Mouse (Mus musculus) midbrain, embryonic 11.5 days (tissue): ENCODE results near the gene Zbtb16. TPM values are rescaled to one million over a fixed set of nuclear protein-coding genes. Genes with fewer than 3 reads are reported as not detected.
A peak's percentile ranks its signal among the peaks of the same experiment; 100 is the strongest.

ENCODE experiments used
- ATAC-seq: fragments of 200-750 bp; cut with Nextera tagmentation; 2 replicates; pipeline ENCODE4 v1.8.0; 2017; ENCODE audit warnings: moderate TSS enrichment, moderate library complexity; ENCODE audit not compliant: low FRiP score
- DNase-seq: peaks from one replicate; pipeline ENCODE4 v3.0.0; 2015; ENCODE audit warnings: low spot score; ENCODE audit errors: missing footprints
- H3K27ac ChIP-seq: fragments of 300-500 bp; sonication (generic); 2 replicates; pipeline ENCODE4 v1.5.1; 2014; ENCODE audit warnings: low read depth, low read length
- H3K27me3 ChIP-seq: fragments of 300-500 bp; sonication (generic); 2 replicates; pipeline ENCODE4 v1.6.1; 2014; ENCODE audit warnings: mild to moderate bottlenecking, low read length, moderate library complexity, mixed read lengths; ENCODE audit not compliant: control insufficient read depth, insufficient read depth
- H3K36me3 ChIP-seq: fragments of 300-500 bp; sonication (generic); 2 replicates; pipeline ENCODE4 v1.6.1; 2014; ENCODE audit warnings: mild to moderate bottlenecking, low read length, moderate library complexity, mixed read lengths; ENCODE audit not compliant: control insufficient read depth, insufficient read depth
- H3K4me1 ChIP-seq: fragments of 300-500 bp; sonication (generic); 2 replicates; pipeline ENCODE4 v1.6.1; 2014; ENCODE audit warnings: low read length; ENCODE audit not compliant: control insufficient read depth, insufficient read depth
- H3K4me2 ChIP-seq: fragments of 300-500 bp; sonication (generic); 2 replicates; pipeline ENCODE4 v1.6.1; 2014; ENCODE audit warnings: mild to moderate bottlenecking, moderate library complexity
- H3K4me3 ChIP-seq: fragments of 300-500 bp; sonication (generic); 2 replicates; pipeline ENCODE4 v1.5.1; 2014; ENCODE audit warnings: low read depth, low read length
- H3K9ac ChIP-seq: fragments of 300-500 bp; sonication (generic); 2 replicates; pipeline ENCODE4 v1.6.1; 2014; ENCODE audit warnings: low read length
- H3K9me3 ChIP-seq: fragments of 300-500 bp; sonication (generic); 2 replicates; pipeline ENCODE4 v1.6.1; 2016; ENCODE audit warnings: low read length; ENCODE audit not compliant: control insufficient read depth
- WGBS: fragments of 180-500 bp; shearing (Covaris S2); extraction: QIAGEN DNeasy Blood & Tissue Kit; methylation state at CpG from one replicate; pipeline ENCODE4 v1.1.7; 2014; 5-methylcytosine and 5-hydroxymethylcytosine counted together
- polyA plus RNA-seq: library from polyadenylated mRNA; unstranded; fragments of >200 nt; fragmentation: Nextera tagmentation; extraction: Ambion mirVana; gene quantifications from 2 replicates; pipeline ENCODE4 v1.2.1, GENCODE M21; 2014

Zbtb16 gene
- polyA plus RNA-seq, 1 experiment from 2014 or later: 15.0 TPM

- Histone ChIP-seq H3K36me3 (no peaks in the 10 kb centered on the region), H3K4me1 (peaks cover 46% of the 10 kb centered on the region), H3K4me2 (no peak overlapping the region), H3K9ac (no peak overlapping the region), H3K9me3 (no peaks in the 10 kb centered on the region), H3K27me3 (no peaks in the 10 kb centered on the region), H3K4me3 (no peak overlapping the region), H3K27ac (no peak overlapping the region)
- ATAC-seq (no peak), DNase-seq (peak; percentile 90)
- 76% methylated on average over 9 of the region's 9 CpGs for WGBS
These were observed 14.6 kb downstream of the Zbtb16 start for GRCm38 (mm10) chr9:48821431-48821830.

- H3K9ac ChIP-seq: no peak overlapping the region
- DNase-seq (no peak), ATAC-seq (no peak)
- H3K27ac ChIP-seq: no peak overlapping the region
- WGBS: 48% methylated on average over 3 of the region's 3 CpGs
- H3K4me3 ChIP-seq: no peak overlapping the region
- no peaks in the 10 kb centered on the region for H3K9me3 ChIP-seq
- H3K4me2 ChIP-seq: no peak overlapping the region
- no peaks in the 10 kb centered on the region for H3K36me3 ChIP-seq
- H3K4me1 ChIP-seq: peaks cover 46% of the 10 kb centered on the region
- no peaks in the 10 kb centered on the region for H3K27me3 ChIP-seq
These were observed 15.2 kb downstream of the Zbtb16 start for GRCm38 (mm10) chr9:48820791-48821190.

- H3K4me3 ChIP-seq: no peak overlapping the region
- no peak for ATAC-seq
- no peak overlapping the region for H3K4me2 ChIP-seq
- no peak overlapping the region for H3K9ac ChIP-seq
- H3K9me3 ChIP-seq: no peaks in the 10 kb centered on the region
- DNase-seq: no peak
- 93% methylated on average over 10 of the region's 10 CpGs for WGBS
- H3K27me3 ChIP-seq: no peaks in the 10 kb centered on the region
- no peak overlapping the region for H3K27ac ChIP-seq
- H3K36me3 ChIP-seq: no peaks in the 10 kb centered on the region
- H3K4me1 ChIP-seq: peaks cover 41% of the 10 kb centered on the region
These were observed 16.3 kb downstream of the Zbtb16 start for GRCm38 (mm10) chr9:48819695-48820094.

- no peak overlapping the region for H3K27ac ChIP-seq
- no peaks in the 10 kb centered on the region for H3K27me3 ChIP-seq
- WGBS: 79% methylated on average over 3 of the region's 3 CpGs
- DNase-seq (no peak), ATAC-seq (no peak)
- H3K4me3 ChIP-seq: no peak overlapping the region
- no peaks in the 10 kb centered on the region for H3K36me3 ChIP-seq
- peaks cover 35% of the 10 kb centered on the region for H3K4me1 ChIP-seq
- H3K9me3 ChIP-seq: no peaks in the 10 kb centered on the region
- no peak overlapping the region for H3K9ac ChIP-seq
- no peak overlapping the region for H3K4me2 ChIP-seq
These were observed 16.9 kb downstream of the Zbtb16 start for GRCm38 (mm10) chr9:48819137-48819536.

GRCm38 (mm10) chr9:48817907-48818306 lies 18.1 kb downstream of the Zbtb16 start:
- H3K27ac ChIP-seq: no peak overlapping the region
- H3K36me3 ChIP-seq: no peaks in the 10 kb centered on the region
- peaks cover 24% of the 10 kb centered on the region for H3K4me1 ChIP-seq
- ATAC-seq (no peak), DNase-seq (no peak)
- H3K9me3 ChIP-seq: no peaks in the 10 kb centered on the region
- 88% methylated on average over 4 of the region's 4 CpGs for WGBS
- no peak overlapping the region for H3K4me3 ChIP-seq
- H3K9ac ChIP-seq: no peak overlapping the region
- no peaks in the 10 kb centered on the region for H3K27me3 ChIP-seq
- no peak overlapping the region for H3K4me2 ChIP-seq

DNA sequence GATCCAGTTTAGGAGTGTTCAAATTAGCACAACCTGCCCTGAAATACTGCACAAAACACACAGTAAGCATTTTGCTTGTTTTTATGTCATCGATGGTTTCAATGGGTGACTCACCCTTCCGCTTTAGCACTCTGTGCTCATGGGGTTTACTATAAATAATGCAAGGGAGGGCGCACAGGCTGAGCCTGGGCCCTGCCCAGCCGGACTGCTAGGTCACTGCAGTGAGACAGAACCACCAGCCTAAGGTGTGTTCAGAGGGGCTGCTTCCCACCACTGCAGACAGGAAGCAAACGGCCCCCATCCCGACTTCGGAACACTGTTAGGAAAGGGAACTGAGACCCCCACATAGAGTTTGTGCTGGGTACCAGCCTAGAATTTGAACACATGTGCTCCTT lies 18.6 kb downstream of the Zbtb16 start:
- 90% methylated on average over 7 of the region's 7 CpGs for WGBS
- H3K27ac ChIP-seq: no peak overlapping the region
- DNase-seq (no peak), ATAC-seq (no peak)
- H3K4me2 ChIP-seq: no peak overlapping the region
- H3K9ac ChIP-seq: no peak overlapping the region
- H3K9me3 ChIP-seq: no peaks in the 10 kb centered on the region
- no peak overlapping the region for H3K4me3 ChIP-seq
- H3K27me3 ChIP-seq: no peaks in the 10 kb centered on the region
- peaks cover 19% of the 10 kb centered on the region for H3K4me1 ChIP-seq
- H3K36me3 ChIP-seq: no peaks in the 10 kb centered on the region

DNA sequence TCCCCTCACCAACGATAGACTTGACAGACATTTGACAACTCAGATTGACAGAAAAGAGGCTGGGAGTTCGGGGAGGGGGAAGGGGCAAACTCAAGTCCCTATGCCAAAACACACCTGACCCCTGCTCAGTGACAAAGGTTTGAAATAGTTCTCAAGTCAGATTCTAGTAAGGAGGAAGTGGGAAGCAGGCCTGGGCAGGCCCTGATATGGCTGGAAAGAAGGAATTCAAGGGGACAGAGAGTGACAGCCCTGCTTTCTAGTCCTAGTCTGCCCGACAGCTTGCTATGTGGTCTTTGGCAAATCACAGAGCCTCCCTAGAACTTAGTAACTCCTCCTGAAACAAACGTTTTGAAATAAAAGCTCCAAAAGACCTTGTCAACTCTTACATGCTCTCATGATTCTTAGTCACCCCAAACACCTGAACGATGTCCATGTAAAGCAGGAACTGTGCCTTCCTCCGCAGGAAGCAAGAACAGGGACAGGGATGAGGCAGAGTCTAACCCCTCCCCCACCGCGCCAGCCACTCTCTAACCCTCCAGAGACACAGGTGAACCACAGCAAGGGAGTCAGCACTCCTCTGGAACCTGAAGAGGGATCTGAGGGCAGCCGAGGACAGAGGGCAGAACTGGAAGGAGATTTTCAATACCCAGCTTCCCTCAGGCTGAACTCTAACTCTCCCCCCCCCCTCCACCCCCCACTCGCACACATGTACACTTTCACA lies 19.2 kb downstream of the Zbtb16 start:
- 63% methylated on average over 10 of the region's 10 CpGs for WGBS
- no peaks in the 10 kb centered on the region for H3K9me3 ChIP-seq
- H3K4me1 ChIP-seq: peaks cover 14% of the 10 kb centered on the region
- ATAC-seq (no peak), DNase-seq (no peak)
- H3K4me2 ChIP-seq: no peak overlapping the region
- H3K4me3 ChIP-seq: no peak overlapping the region
- no peak overlapping the region for H3K27ac ChIP-seq
- H3K9ac ChIP-seq: no peak overlapping the region
- no peaks in the 10 kb centered on the region for H3K36me3 ChIP-seq
- no peaks in the 10 kb centered on the region for H3K27me3 ChIP-seq

DNA sequence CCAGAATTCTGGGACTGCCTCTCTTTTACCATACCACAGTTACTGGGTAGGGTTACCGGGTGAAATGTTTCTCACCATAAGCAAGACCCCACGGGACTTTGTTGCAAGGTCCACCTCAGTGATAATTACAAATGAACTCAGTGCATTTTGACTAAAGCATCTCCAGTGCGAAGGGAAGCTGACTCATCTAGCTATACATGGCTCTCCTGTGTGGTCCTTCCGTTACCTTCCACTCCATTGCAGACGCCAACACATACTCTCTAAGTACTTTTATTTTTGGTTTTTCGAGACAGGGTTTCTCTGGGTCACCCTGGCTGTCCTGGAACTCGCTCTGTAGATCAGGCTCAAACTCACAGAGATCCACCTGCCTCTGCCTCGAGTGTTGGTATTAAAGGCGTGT lies 19.9 kb downstream of the Zbtb16 start:
- 95% methylated on average over 9 of the region's 9 CpGs for WGBS
- H3K27me3 ChIP-seq: no peaks in the 10 kb centered on the region
- DNase-seq (no peak), ATAC-seq (no peak)
- no peaks in the 10 kb centered on the region for H3K9me3 ChIP-seq
- H3K36me3 ChIP-seq: no peaks in the 10 kb centered on the region
- H3K4me2 ChIP-seq: no peak overlapping the region
- H3K4me1 ChIP-seq: peaks cover 9% of the 10 kb centered on the region
- H3K9ac ChIP-seq: no peak overlapping the region
- H3K4me3 ChIP-seq: no peak overlapping the region
- no peak overlapping the region for H3K27ac ChIP-seq

GRCm38 (mm10) chr9:48814881-48815495 lies 21.0 kb downstream of the Zbtb16 start:
- ATAC-seq (no peak), DNase-seq (no peak)
- no peaks in the 10 kb centered on the region for H3K4me1 ChIP-seq
- H3K36me3 ChIP-seq: no peaks in the 10 kb centered on the region
- no peak overlapping the region for H3K9ac ChIP-seq
- H3K4me3 ChIP-seq: no peak overlapping the region
- H3K9me3 ChIP-seq: no peaks in the 10 kb centered on the region
- no peaks in the 10 kb centered on the region for H3K27me3 ChIP-seq
- WGBS: 89% methylated on average over 12 of the region's 12 CpGs
- no peak overlapping the region for H3K4me2 ChIP-seq
- no peak overlapping the region for H3K27ac ChIP-seq
